Mouse (Mus musculus): ENCODE data around the gene Tas2r106. TPM values are rescaled to one million over a fixed set of nuclear protein-coding genes. Genes with fewer than 3 reads are reported as not detected.

Gene Tas2r106
- polyA plus RNA-seq (2014; fragmentation: Nextera tagmentation; extraction: Ambion mirVana): not detected in 2 replicates

DNA sequence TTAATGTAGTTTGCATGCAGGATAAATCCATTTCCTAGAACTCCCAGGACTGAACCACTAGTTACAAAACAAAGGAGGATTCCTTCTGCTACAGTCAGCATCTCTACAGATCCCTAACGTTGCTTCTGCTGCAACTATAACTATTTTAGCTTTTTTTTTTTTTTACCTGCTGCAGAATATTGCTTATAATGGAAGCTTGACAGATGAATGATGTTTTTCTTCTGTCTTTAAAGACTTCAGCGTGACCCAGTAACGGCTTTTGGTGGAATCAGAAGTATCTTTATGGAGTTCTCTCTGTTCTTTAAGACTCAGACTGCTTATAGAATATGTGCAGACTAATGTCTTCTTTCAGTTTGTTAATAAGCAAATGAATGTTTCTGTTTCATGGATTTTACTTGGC, at the start of gene Tas2r106:
Gene Tas2r106 (minus strand): TSS at position 101 of the 400 bp plus-strand sequence.
- no peaks in the 10 kb centered on the region for H3K9me3 ChIP-seq (ENCODE audit: control insufficient read depth, low read length)
- H3K4me2 ChIP-seq (replicated peaks; ENCODE audit: low read depth, low read length): no peak within 1 kb of the TSS
- ATAC-seq (ENCODE audit: low FRiP score) (no peak), DNase-seq (ENCODE audit: low spot score) (no peak)
- no peaks in the 10 kb centered on the region for H3K4me1 ChIP-seq (replicated peaks; ENCODE audit: control insufficient read depth, insufficient read depth, low read length)
- no peaks in the 10 kb centered on the region for H3K27me3 ChIP-seq (ENCODE audit: control insufficient read depth, insufficient read depth, low read length)
- H3K36me3 ChIP-seq (ENCODE audit: control insufficient read depth, insufficient read depth, low read length): no peaks in the 10 kb centered on the region
- H3K4me3 ChIP-seq (ENCODE audit: low read depth, low read length): no peak within 1 kb of the TSS
- no peak within 1 kb of the TSS for H3K27ac ChIP-seq (ENCODE audit: low read depth, low read length)
- H3K9ac ChIP-seq (ENCODE audit: low read depth, low read length): no peak within 1 kb of the TSS
- WGBS: 69% methylated on average over 3 of the region's 3 CpGs

DNA sequence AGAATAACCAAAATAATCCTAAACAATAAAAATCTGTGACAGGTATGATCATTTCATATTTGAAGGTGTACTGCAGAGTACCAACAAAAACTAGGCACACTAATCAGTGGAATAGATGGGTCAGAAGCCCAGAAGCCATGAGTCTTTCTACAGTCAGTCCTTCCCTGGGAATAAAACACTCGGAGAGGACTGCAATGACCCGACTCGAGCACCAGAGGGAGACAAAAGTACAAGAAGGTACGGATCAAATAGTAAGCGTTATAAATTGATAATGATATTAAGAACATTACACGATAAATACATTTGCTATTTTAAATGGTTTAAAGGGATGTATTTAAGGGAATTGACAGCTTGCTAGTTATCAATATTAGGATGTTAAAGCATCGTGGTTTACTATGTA, 34.1 kb upstream of the Tas2r106 start:
- Histone ChIP-seq H3K27ac (ENCODE audit: low read depth, low read length) (no peak overlapping the region), H3K36me3 (ENCODE audit: control insufficient read depth, insufficient read depth, low read length) (no peaks in the 10 kb centered on the region), H3K4me2 (replicated peaks; ENCODE audit: low read depth, low read length) (no peak overlapping the region), H3K9me3 (ENCODE audit: control insufficient read depth, low read length) (no peaks in the 10 kb centered on the region), H3K4me3 (ENCODE audit: low read depth, low read length) (no peak overlapping the region), H3K4me1 (replicated peaks; ENCODE audit: control insufficient read depth, insufficient read depth, low read length) (no peaks in the 10 kb centered on the region), H3K27me3 (ENCODE audit: control insufficient read depth, insufficient read depth, low read length) (no peaks in the 10 kb centered on the region), H3K9ac (ENCODE audit: low read depth, low read length) (no peak overlapping the region)
- ATAC-seq (ENCODE audit: low FRiP score) (no peak), DNase-seq (ENCODE audit: low spot score) (peak; percentile 4)
- 46% methylated on average over 7 of the region's 7 CpGs for WGBS

DNA sequence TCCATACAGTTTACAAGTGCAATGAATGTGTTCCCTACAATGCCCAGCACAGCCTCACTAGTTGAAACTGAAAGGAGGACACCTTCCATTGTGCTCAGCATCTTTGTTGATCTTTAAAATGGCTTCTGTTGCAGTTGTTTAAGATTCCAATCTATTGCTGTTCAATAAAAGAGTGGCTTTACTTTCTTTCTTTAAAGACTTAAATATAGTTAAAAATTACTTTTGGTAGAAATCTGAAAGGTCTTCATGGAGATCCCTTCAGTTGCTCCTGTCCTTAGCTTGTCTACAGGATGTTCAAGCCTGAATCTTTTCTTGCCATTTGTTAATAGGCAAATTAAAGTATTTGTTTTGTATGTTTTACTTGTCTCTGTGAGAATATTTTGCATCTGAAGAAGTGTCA, 11.3 kb upstream of the Tas2r106 start, which contains the start of gene Tas2r114:
Gene Tas2r114 (minus strand): TSS at position 101 of the 400 bp plus-strand sequence.
- Histone ChIP-seq H3K27ac (ENCODE audit: low read depth, low read length) (no peak within 1 kb of the TSS), H3K4me2 (replicated peaks; ENCODE audit: low read depth, low read length) (no peak within 1 kb of the TSS), H3K36me3 (ENCODE audit: control insufficient read depth, insufficient read depth, low read length) (no peaks in the 10 kb centered on the region), H3K9ac (ENCODE audit: low read depth, low read length) (no peak within 1 kb of the TSS), H3K4me1 (replicated peaks; ENCODE audit: control insufficient read depth, insufficient read depth, low read length) (no peaks in the 10 kb centered on the region), H3K9me3 (ENCODE audit: control insufficient read depth, low read length) (no peaks in the 10 kb centered on the region), H3K27me3 (ENCODE audit: control insufficient read depth, insufficient read depth, low read length) (no peaks in the 10 kb centered on the region), H3K4me3 (ENCODE audit: low read depth, low read length) (no peak within 1 kb of the TSS)
- DNase-seq (ENCODE audit: low spot score): no peak
- ATAC-seq (ENCODE audit: low FRiP score): no peak

DNA sequence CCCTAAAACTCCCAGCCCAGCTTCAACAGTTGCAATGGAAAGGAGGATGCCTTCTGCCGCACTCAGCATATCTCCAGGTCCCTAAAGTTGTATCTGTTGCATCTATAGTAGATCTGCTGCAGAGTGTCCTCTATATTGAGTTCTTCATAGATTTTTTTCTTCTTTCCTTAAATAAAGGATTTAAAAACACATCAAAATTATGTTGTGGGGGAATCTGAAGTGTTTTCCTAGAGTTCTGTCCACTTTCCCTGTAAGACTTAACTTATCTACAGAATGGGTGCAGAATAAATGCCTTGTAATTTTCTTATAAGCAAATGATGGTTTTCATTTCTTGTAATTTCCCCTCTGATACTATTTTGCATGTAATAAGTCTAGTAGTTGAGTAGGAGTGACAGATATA, 8.7 kb upstream of the Tas2r106 start, which contains the start of gene Tas2r105:
Gene Tas2r105 (minus strand): TSS at position 101 of the 400 bp plus-strand sequence.
- no peak within 1 kb of the TSS for H3K27ac ChIP-seq (ENCODE audit: low read depth, low read length)
- DNase-seq (ENCODE audit: low spot score) (no peak), ATAC-seq (ENCODE audit: low FRiP score) (no peak)
- no peak within 1 kb of the TSS for H3K4me2 ChIP-seq (replicated peaks; ENCODE audit: low read depth, low read length)
- no peak within 1 kb of the TSS for H3K9ac ChIP-seq (ENCODE audit: low read depth, low read length)
- no peaks in the 10 kb centered on the region for H3K36me3 ChIP-seq (ENCODE audit: control insufficient read depth, insufficient read depth, low read length)
- H3K4me3 ChIP-seq (ENCODE audit: low read depth, low read length): no peak within 1 kb of the TSS
- H3K9me3 ChIP-seq (ENCODE audit: control insufficient read depth, low read length): no peaks in the 10 kb centered on the region
- WGBS: 88% methylated on average over 1 of the region's 1 CpGs
- H3K27me3 ChIP-seq (ENCODE audit: control insufficient read depth, insufficient read depth, low read length): no peaks in the 10 kb centered on the region
- H3K4me1 ChIP-seq (replicated peaks; ENCODE audit: control insufficient read depth, insufficient read depth, low read length): no peaks in the 10 kb centered on the region

DNA sequence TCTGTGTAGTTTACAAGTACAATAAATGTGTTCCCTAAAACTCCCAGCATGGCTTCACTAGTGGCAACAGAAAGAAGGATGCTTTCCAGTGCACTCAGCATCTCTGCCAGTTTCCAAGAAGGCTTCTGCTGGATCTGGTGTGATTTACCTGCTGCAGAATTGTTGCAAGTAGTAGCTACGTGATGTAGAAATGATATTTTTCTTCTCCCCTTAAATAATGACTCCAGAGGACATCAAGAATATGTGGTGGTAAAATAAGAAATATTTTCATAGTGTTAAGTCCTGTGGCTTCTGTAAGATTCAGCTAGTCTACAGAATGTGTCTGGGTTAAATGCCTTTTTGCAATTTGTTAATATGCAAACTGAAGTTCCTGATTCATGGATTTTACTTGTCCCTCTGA, 7.0 kb upstream of the Tas2r106 start, which contains the start of gene Tas2r104:
Gene Tas2r104 (minus strand): TSS at position 101 of the 400 bp plus-strand sequence.
- WGBS: 83% methylated on average over 1 of the region's 1 CpGs
- H3K9ac ChIP-seq (ENCODE audit: low read depth, low read length): no peak within 1 kb of the TSS

DNA sequence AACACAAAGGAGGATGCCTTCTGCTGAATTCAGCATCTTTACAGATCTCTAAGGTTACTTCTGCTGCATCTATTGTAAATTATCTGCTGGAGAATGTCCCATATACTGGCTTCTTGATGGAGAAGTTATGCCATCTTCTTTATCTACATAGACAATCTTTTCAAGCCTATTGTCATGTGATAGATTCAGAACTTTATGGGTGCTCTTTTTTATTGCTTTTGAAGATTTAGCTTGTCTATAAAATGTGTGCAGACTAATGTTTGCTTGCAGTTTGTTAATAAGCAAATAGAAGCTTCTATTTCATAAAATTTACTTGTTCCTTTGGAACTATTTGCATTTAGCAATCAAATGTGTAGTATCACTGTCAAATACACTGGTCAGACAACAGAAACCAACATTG, 18.6 kb downstream of the Tas2r106 start, which contains the start of gene Tas2r107:
Gene Tas2r107 (minus strand): TSS at position 101 of the 400 bp plus-strand sequence.
- no peaks in the 10 kb centered on the region for H3K36me3 ChIP-seq (ENCODE audit: control insufficient read depth, insufficient read depth, low read length)
- no peaks in the 10 kb centered on the region for H3K9me3 ChIP-seq (ENCODE audit: control insufficient read depth, low read length)
- H3K4me1 ChIP-seq (replicated peaks; ENCODE audit: control insufficient read depth, insufficient read depth, low read length): no peaks in the 10 kb centered on the region
- H3K27ac ChIP-seq (ENCODE audit: low read depth, low read length): no peak within 1 kb of the TSS
- no peak within 1 kb of the TSS for H3K9ac ChIP-seq (ENCODE audit: low read depth, low read length)
- ATAC-seq (ENCODE audit: low FRiP score) (no peak), DNase-seq (ENCODE audit: low spot score) (no peak)
- no peak within 1 kb of the TSS for H3K4me3 ChIP-seq (ENCODE audit: low read depth, low read length)
- H3K4me2 ChIP-seq (replicated peaks; ENCODE audit: low read depth, low read length): no peak within 1 kb of the TSS
- no peaks in the 10 kb centered on the region for H3K27me3 ChIP-seq (ENCODE audit: control insufficient read depth, insufficient read depth, low read length)

More for the DNA sequence above, 7.0 kb upstream of the Tas2r106 start, which contains the start of gene Tas2r104:
- H3K4me2 ChIP-seq (replicated peaks; ENCODE audit: low read depth, low read length): no peak within 1 kb of the TSS
- no peaks in the 10 kb centered on the region for H3K9me3 ChIP-seq (ENCODE audit: control insufficient read depth, low read length)
- no peak within 1 kb of the TSS for H3K4me3 ChIP-seq (ENCODE audit: low read depth, low read length)
- no peak for DNase-seq (ENCODE audit: low spot score)
- no peaks in the 10 kb centered on the region for H3K36me3 ChIP-seq (ENCODE audit: control insufficient read depth, insufficient read depth, low read length)
- H3K27me3 ChIP-seq (ENCODE audit: control insufficient read depth, insufficient read depth, low read length): no peaks in the 10 kb centered on the region
- ATAC-seq (ENCODE audit: low FRiP score): no peak
- H3K4me1 ChIP-seq (replicated peaks; ENCODE audit: control insufficient read depth, insufficient read depth, low read length): no peaks in the 10 kb centered on the region
- H3K27ac ChIP-seq (ENCODE audit: low read depth, low read length): no peak within 1 kb of the TSS

DNA sequence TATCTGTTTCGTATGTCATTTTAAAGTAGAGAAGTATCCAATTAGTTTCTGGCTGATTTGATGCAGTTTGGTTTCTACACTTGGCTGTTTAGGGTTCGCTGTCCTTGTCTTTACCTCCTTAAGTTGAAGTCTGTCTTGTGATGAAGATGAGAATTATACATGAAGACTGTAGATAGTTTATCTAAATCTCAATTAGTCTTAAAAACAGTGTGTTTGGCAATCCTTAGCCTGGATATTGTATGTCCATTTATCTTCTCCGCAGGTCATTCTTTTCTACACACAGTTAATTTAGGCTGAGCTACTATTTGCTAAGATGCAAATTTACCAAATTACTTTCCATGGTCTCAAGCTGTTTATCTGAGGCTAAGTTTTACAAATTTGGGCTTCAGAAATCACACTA, 47.9 kb downstream of the Tas2r106 start, which contains the start of gene Tas2r130:
Gene Tas2r130 (minus strand): TSS at position 101 of the 400 bp plus-strand sequence.
- H3K4me3 ChIP-seq (ENCODE audit: low read depth, low read length): no peak within 1 kb of the TSS
- H3K27ac ChIP-seq (ENCODE audit: low read depth, low read length): no peak within 1 kb of the TSS
- H3K36me3 ChIP-seq (ENCODE audit: control insufficient read depth, insufficient read depth, low read length): no peaks in the 10 kb centered on the region
- no peak for ATAC-seq (ENCODE audit: low FRiP score)
- H3K4me2 ChIP-seq (replicated peaks; ENCODE audit: low read depth, low read length): no peak within 1 kb of the TSS
- no peaks in the 10 kb centered on the region for H3K27me3 ChIP-seq (ENCODE audit: control insufficient read depth, insufficient read depth, low read length)
- no peaks in the 10 kb centered on the region for H3K4me1 ChIP-seq (replicated peaks; ENCODE audit: control insufficient read depth, insufficient read depth, low read length)
- no peaks in the 10 kb centered on the region for H3K9me3 ChIP-seq (ENCODE audit: control insufficient read depth, low read length)
- DNase-seq (ENCODE audit: low spot score): no peak
- WGBS: 79% methylated on average over 3 of the region's 3 CpGs
- H3K9ac ChIP-seq (ENCODE audit: low read depth, low read length): no peak within 1 kb of the TSS

Other genes starting within 250 kb of the Tas2r106 start
- not detected in 2 replicates for gene 5430401F13Rik, start 192.5 kb downstream of the Tas2r106 start, polyA plus RNA-seq (2014; fragmentation: Nextera tagmentation; extraction: Ambion mirVana)
- not detected in 2 replicates for gene Gm6619, start 192.5 kb downstream of the Tas2r106 start, polyA plus RNA-seq (2014; fragmentation: Nextera tagmentation; extraction: Ambion mirVana)
- gene Tas2r130, start 48.0 kb downstream of the Tas2r106 start, polyA plus RNA-seq (2014; fragmentation: Nextera tagmentation; extraction: Ambion mirVana): not detected in 2 replicates
- not detected in 2 replicates for gene Tas2r107, start 18.7 kb downstream of the Tas2r106 start, polyA plus RNA-seq (2014; fragmentation: Nextera tagmentation; extraction: Ambion mirVana)
- gene Tas2r104, start 6.9 kb upstream of the Tas2r106 start, polyA plus RNA-seq (2014; fragmentation: Nextera tagmentation; extraction: Ambion mirVana): not detected in 2 replicates
- not detected in 2 replicates for gene Tas2r105, start 8.6 kb upstream of the Tas2r106 start, polyA plus RNA-seq (2014; fragmentation: Nextera tagmentation; extraction: Ambion mirVana)
- not detected in 2 replicates for gene Tas2r114, start 11.2 kb upstream of the Tas2r106 start, polyA plus RNA-seq (2014; fragmentation: Nextera tagmentation; extraction: Ambion mirVana)

Data from hindbrain, embryonic 11.5 days (tissue).